Mouse (Mus musculus) layer of hippocampus, adult 9-11 months (tissue): ENCODE data around the gene Glis1.
"Not testable (repeated sequence)": the region's sequence is repeated elsewhere in the genome, so short reads cannot be mapped to it uniquely, and the experiment has no call there.

ENCODE experiments used
- DNase-seq: peaks from one replicate; pipeline ENCODE4 v3.0.0; 2022

Glis1 gene

GRCm38 (mm10) chr4:107588637-107589036 lies 154.2 kb downstream of the Glis1 start:
- DNase-seq = no peak

- no peak for DNase-seq
These were observed 154.7 kb downstream of the Glis1 start for GRCm38 (mm10) chr4:107589046-107589445.

- no peak for DNase-seq
These were observed 156.6 kb downstream of the Glis1 start for GRCm38 (mm10) chr4:107590805-107591534.

- DNase-seq = no peak
These were observed 159.0 kb downstream of the Glis1 start for GRCm38 (mm10) chr4:107593426-107593825.

- DNase-seq = no peak
These were observed 163.0 kb downstream of the Glis1 start for GRCm38 (mm10) chr4:107597226-107597897.

- no peak for DNase-seq
These were observed 163.6 kb downstream of the Glis1 start for GRCm38 (mm10) chr4:107597898-107598580.

GRCm38 (mm10) chr4:107598581-107598958 lies 164.2 kb downstream of the Glis1 start:
- DNase-seq = not testable (repeated sequence)

GRCm38 (mm10) chr4:107602284-107602683 lies 167.9 kb downstream of the Glis1 start:
- no peak for DNase-seq

- DNase-seq = peak; percentile 31
These were observed 168.4 kb downstream of the Glis1 start for GRCm38 (mm10) chr4:107602787-107603186.

GRCm38 (mm10) chr4:107603208-107603607 lies 168.8 kb downstream of the Glis1 start:
- no peak for DNase-seq

GRCm38 (mm10) chr4:107605964-107606602 lies 171.7 kb downstream of the Glis1 start:
- DNase-seq = no peak

- no peak for DNase-seq
These were observed 175.4 kb downstream of the Glis1 start for GRCm38 (mm10) chr4:107609775-107610174.

GRCm38 (mm10) chr4:107611888-107612650 lies 177.7 kb downstream of the Glis1 start:
- DNase-seq = peak; percentile 22

- DNase-seq = no peak
These were observed 183.3 kb downstream of the Glis1 start for GRCm38 (mm10) chr4:107617596-107618230.

GRCm38 (mm10) chr4:107619487-107619886 lies 185.1 kb downstream of the Glis1 start:
- no peak for DNase-seq

- no peak for DNase-seq
These were observed 187.0 kb downstream of the Glis1 start for GRCm38 (mm10) chr4:107621366-107621765.

- DNase-seq = no peak
These were observed 187.9 kb downstream of the Glis1 start for GRCm38 (mm10) chr4:107622296-107622695.

GRCm38 (mm10) chr4:107623916-107624315 lies 189.5 kb downstream of the Glis1 start:
- DNase-seq = no peak

GRCm38 (mm10) chr4:107624951-107625350 lies 190.6 kb downstream of the Glis1 start:
- no peak for DNase-seq

GRCm38 (mm10) chr4:107628226-107628625 lies 193.8 kb downstream of the Glis1 start:
- DNase-seq = no peak

GRCm38 (mm10) chr4:107628921-107629411 lies 194.6 kb downstream of the Glis1 start:
- DNase-seq = no peak

GRCm38 (mm10) chr4:107634631-107635030 lies 200.2 kb downstream of the Glis1 start:
- DNase-seq = no peak
